Mouse (Mus musculus): ENCODE measurements around the gene Mad1l1.

DNA sequence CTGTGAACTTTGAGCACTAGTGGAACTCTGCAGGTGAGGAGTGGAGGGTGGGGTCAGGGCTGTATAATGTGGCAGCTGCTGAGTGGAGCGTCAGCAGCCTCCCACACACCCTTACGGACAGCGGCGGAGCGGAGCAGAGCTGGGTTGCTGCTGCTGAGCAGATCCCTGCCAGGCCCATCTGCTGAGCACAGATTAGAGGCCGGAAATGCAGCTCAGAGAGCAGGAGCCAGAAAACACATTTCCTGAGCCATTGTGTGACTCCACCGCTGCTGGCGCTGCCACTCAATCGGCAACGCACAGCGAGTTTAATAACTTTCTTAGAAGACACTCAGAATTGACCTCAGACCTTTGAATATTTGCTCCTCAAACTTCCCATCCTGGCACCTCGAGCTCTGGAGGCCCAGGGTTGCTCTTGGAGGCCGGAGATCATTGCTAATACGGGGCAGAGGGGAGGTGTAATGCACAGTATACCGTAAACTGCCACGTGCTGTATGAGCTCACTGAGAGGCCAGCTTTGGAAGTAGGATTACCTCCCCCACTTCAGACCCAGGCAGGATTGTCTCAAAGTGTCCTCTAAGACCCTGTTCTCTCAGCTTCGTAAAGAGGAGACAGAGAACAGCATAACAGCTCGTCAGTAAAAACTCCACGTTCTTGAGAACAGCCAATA, 112.5 kb downstream of the Mad1l1 start:
- TF ChIP-seq CTCF (IDR thresholded peaks at IDR 0.05; ENCODE audit: control insufficient read depth, insufficient read depth, low read length) (no peak), POLR2A (IDR thresholded peaks at IDR 0.05; ENCODE audit: borderline replicate concordance, control insufficient read depth, low read depth, low read length) (0 out of 2 replicates have a peak, but pooled peaks have one; percentile 39)

Measured in bone marrow, adult 2 months (tissue).